Mouse (Mus musculus): ENCODE measurements around the gene Grn.

Gene Grn

GRCm38 (mm10) chr11:102425555-102426316 lies 4.4 kb upstream of the Grn start:
- no peak for DNase-seq (ENCODE audit: low spot score in 2 of 2)

GRCm38 (mm10) chr11:102428981-102429540 lies 1.1 kb upstream of the Grn start:
- no peak for DNase-seq (ENCODE audit: low spot score in 2 of 2)

GRCm38 (mm10) chr11:102429551-102429950 lies 564 bp upstream of the Grn start:
- no peak for DNase-seq (ENCODE audit: low spot score in 2 of 2)

GRCm38 (mm10) chr11:102431018-102431645 lies 1.0 kb downstream of the Grn start:
- peak; percentile 52 to 69 for DNase-seq (ENCODE audit: low spot score in 2 of 2)

GRCm38 (mm10) chr11:102431728-102432114 lies 1.6 kb downstream of the Grn start:
- DNase-seq (ENCODE audit: low spot score in 2 of 2): no peak

GRCm38 (mm10) chr11:102432115-102432843 lies 2.2 kb downstream of the Grn start:
- DNase-seq (ENCODE audit: low spot score in 2 of 2): peak; percentile 53 to 80

- DNase-seq (ENCODE audit: low spot score in 2 of 2): no peak
Observed at GRCm38 (mm10) chr11:102432896-102433295, 2.8 kb downstream of the Grn start.

- DNase-seq (ENCODE audit: low spot score in 2 of 2): no peak
Observed at GRCm38 (mm10) chr11:102433866-102434265, 3.8 kb downstream of the Grn start.

- peak; percentile 70 to 82 for DNase-seq (ENCODE audit: low spot score in 2 of 2)
Observed at GRCm38 (mm10) chr11:102434406-102434805, 4.3 kb downstream of the Grn start.

- no peak for DNase-seq (ENCODE audit: low spot score in 2 of 2)
Observed at GRCm38 (mm10) chr11:102434816-102435705, 4.9 kb downstream of the Grn start.

- DNase-seq (ENCODE audit: low spot score in 2 of 2): no peak
Observed at GRCm38 (mm10) chr11:102435754-102436470, 5.8 kb downstream of the Grn start.

GRCm38 (mm10) chr11:102436471-102436790 lies 6.3 kb downstream of the Grn start:
- DNase-seq (ENCODE audit: low spot score in 2 of 2): no peak

- DNase-seq (ENCODE audit: low spot score in 2 of 2): no peak
Observed at GRCm38 (mm10) chr11:102437120-102438061, 7.3 kb downstream of the Grn start.

GRCm38 (mm10) chr11:102438212-102439092 lies 8.3 kb downstream of the Grn start:
- DNase-seq (ENCODE audit: low spot score in 2 of 2): peak; percentile 51 to 69

GRCm38 (mm10) chr11:102439093-102440082 lies 9.3 kb downstream of the Grn start:
- no peak for DNase-seq (ENCODE audit: low spot score in 2 of 2)

- DNase-seq (ENCODE audit: low spot score in 2 of 2): no peak
Observed at GRCm38 (mm10) chr11:102440255-102440654, 10.1 kb downstream of the Grn start.

GRCm38 (mm10) chr11:102441434-102441833 lies 11.3 kb downstream of the Grn start:
- no peak for DNase-seq (ENCODE audit: low spot score in 2 of 2)
